Mouse (Mus musculus) mesoderm, embryonic 11.5 days (tissue): Measurements from ENCODE around the gene Wfdc1.

Experiments used
- DNase-seq: peaks from one replicate; pipeline ENCODE4 v3.0.0-alpha.2; 2012; ENCODE audit warnings: low read depth, low spot score

Gene Wfdc1

GRCm38 (mm10) chr8:119736348-119736917 is 70.3 kb downstream of the Wfdc1 start:
- no peak for DNase-seq

GRCm38 (mm10) chr8:119737093-119737900 is 71.1 kb downstream of the Wfdc1 start:
- no peak for DNase-seq
